34 mouse cellular contexts compared by ENCODE assay signal in the genomic region with DNA sequence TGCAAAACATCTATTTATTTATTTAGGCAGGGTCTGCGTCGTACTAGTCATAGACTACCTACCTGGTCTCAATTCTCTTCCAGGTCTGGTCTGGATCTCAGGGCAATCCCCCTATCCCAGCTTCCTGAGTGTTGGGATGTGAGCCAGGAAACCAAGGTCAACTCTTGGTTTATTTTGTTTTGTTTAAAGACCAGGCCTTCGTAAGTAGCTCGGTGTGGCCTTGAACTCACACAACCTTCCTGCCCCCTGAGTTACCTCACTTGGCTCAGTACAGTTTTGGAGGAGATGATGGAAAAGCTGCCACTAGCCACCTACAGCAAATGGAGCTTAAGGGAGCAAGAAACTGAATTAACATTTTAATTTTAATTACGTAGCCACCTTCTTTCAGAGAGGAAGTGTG. TPM values are rescaled to one million over a fixed set of nuclear protein-coding genes. Genes with fewer than 3 reads are reported as not detected.
"Had no signal": no experiment of that assay in that cellular context is flagged by ENCODE, and none has a peak within 500 bp of the region (broad histone marks: within the 10 kb centered on the region; RNA-seq: fewer than 3 reads in every experiment).

No protein-coding gene starts in this region.

- H3K27ac ChIP-seq: heart, adult 2 months; heart, embryonic 13.5 days; heart, embryonic 15.5 days; hindbrain, embryonic 13.5 days; intestine, embryonic 15.5 days; kidney, embryonic 15.5 days; kidney, postnatal 0 days; layer of hippocampus, adult 2 months; limb, embryonic 13.5 days; limb, embryonic 15.5 days; liver, embryonic 14.5 days had no signal

- H3K9me3 ChIP-seq: heart, embryonic 15.5 days; intestine, embryonic 15.5 days had no signal

- H3K36me3 ChIP-seq: heart, embryonic 15.5 days had no signal

- H3K4me3 ChIP-seq: heart, adult 2 months; heart, embryonic 13.5 days; heart, embryonic 15.5 days; hindbrain, embryonic 13.5 days; intestine, embryonic 15.5 days; kidney, embryonic 15.5 days; layer of hippocampus, adult 2 months; limb, embryonic 13.5 days; limb, embryonic 15.5 days had no signal

- H3K4me1 ChIP-seq: heart, embryonic 13.5 days; heart, embryonic 15.5 days; hindbrain, embryonic 13.5 days; intestine, embryonic 15.5 days; limb, embryonic 13.5 days; limb, embryonic 15.5 days had no signal

- H3K9ac ChIP-seq: heart, embryonic 13.5 days; heart, embryonic 15.5 days; hindbrain, embryonic 13.5 days; intestine, embryonic 15.5 days; kidney, embryonic 15.5 days; limb, embryonic 13.5 days; limb, embryonic 15.5 days; liver, embryonic 14.5 days had no signal

- DNase-seq: gastrocnemius, postnatal 14 days; gastrocnemius, postnatal 36 days; heart, adult 11 months; heart, adult 2 months; heart, postnatal 14 days; heart, postnatal 36 days; kidney, adult 18-20 months; kidney, adult 9 months; kidney, postnatal 14 days; kidney, postnatal 36 days; left cerebral cortex, postnatal 4 days; lung, adult 18-20 months had no signal

- H3K4me2 ChIP-seq: heart, embryonic 11.5 days; heart, embryonic 13.5 days; heart, embryonic 15.5 days; hindbrain, embryonic 13.5 days; intestine, embryonic 15.5 days; kidney, embryonic 15.5 days; limb, embryonic 13.5 days; limb, embryonic 15.5 days had no signal

- H3K27me3 ChIP-seq: heart, embryonic 13.5 days; heart, embryonic 15.5 days; hindbrain, embryonic 13.5 days; intestine, embryonic 15.5 days; kidney, embryonic 15.5 days; limb, embryonic 13.5 days; limb, embryonic 15.5 days had no signal

- ATAC-seq: hindbrain, embryonic 16.5 days; inflammation-experienced regulatory T-cells, adult 6 months; intestine, embryonic 15.5 days; intestine, postnatal 0 days had no signal

RNA-seq across cellular contexts. Expression of a gene that starts 24.1 kb away (rescaled TPM):
- total RNA-seq: gastrocnemius, adult 18-20 months; gastrocnemius, postnatal 36 days; heart, adult 2 months; heart, postnatal 14 days; heart, postnatal 36 days; hematopoietic stem cell, adult 5-6 weeks; layer of hippocampus, adult 2 months; layer of hippocampus, postnatal 10 days; layer of hippocampus, postnatal 25 days; left cerebral cortex, adult 8-10 months; left cerebral cortex, postnatal 10 days; left cerebral cortex, postnatal 25 days; left cerebral cortex, postnatal 4 days had no signal
- polyA plus RNA-seq: heart, embryonic 13.5 days; limb, embryonic 11.5 days; limb, embryonic 13.5 days had no signal
